Mouse (Mus musculus): Measurements from ENCODE around the gene Glis1.

Gene Glis1

GRCm38 (mm10) chr4:107515626-107516025 lies 81.2 kb downstream of the Glis1 start:
- DNase-seq (ENCODE audit: low spot score): no peak

- no peak for DNase-seq (ENCODE audit: low spot score)
Observed at GRCm38 (mm10) chr4:107518766-107519165, 84.4 kb downstream of the Glis1 start.

- no peak for DNase-seq (ENCODE audit: low spot score)
Observed at GRCm38 (mm10) chr4:107520071-107520470, 85.7 kb downstream of the Glis1 start.

- no peak for DNase-seq (ENCODE audit: low spot score)
Observed at GRCm38 (mm10) chr4:107520816-107521215, 86.4 kb downstream of the Glis1 start.

DNA sequence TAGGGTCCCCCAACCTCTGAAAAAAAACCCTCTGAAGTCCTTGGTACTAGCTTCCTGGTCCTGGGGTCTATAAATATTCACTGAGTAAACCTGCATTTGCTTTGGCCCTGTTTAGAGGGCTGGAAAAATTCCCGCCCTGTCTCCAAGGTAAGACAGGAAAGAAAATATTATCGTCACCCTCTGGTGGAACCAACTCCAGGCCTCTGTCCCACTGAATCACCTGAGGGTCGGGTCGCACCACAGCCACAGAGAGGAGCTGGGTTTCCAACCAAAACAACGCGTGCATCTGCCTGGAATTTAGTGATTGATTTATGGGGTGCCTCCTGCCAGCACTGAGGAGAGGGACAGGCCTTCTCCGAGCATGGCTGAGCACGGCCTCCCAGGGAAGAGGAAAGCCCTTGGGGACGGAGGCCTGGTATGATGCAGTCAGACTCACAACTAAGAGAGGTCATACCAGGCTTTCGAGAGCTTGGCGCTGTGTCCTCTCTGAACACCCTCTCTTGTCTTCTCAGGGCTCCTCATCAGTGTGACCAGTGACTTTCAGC lies 89.3 kb downstream of the Glis1 start:
- DNase-seq (ENCODE audit: low spot score): no peak

DNA sequence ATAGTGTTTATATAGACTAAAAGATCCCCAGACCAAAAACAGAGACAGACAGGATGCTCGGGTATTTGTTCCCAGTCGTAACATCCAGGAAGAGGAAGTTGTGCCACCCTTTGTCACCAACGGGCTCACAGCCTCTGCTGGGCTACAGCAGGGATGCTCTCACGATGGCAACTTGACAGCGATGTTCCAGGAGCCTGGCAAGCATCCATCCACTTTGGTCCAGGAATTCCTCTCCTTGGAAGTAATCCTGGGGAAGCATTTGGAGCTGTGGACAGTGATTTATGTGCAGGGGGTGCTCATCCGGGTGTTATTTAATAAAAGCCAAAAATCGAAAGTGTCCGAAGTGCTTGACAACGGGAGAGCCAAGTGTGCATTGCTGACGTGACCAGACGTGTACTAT lies 100.7 kb downstream of the Glis1 start:
- DNase-seq (ENCODE audit: low spot score): no peak

DNA sequence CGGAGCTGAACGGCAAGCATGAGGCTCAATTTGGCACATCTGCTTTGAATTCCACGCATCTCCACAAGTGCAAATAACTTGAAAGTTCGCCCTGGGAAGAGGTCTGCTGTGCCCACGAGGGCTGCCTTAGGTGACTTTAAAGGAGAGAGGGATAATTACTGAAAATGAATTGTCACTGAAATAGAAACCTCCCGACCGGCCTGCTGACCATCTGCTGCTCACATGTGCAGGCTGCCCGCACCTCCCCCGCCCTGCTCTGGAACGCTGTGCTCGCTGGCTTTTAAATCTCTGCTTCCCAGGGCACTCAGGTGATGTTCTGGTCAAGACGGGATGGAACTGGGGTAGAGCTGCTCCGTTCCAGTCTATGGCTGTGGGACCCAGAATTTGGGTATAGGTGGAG lies 103.7 kb downstream of the Glis1 start:
- DNase-seq (ENCODE audit: low spot score): no peak

DNA sequence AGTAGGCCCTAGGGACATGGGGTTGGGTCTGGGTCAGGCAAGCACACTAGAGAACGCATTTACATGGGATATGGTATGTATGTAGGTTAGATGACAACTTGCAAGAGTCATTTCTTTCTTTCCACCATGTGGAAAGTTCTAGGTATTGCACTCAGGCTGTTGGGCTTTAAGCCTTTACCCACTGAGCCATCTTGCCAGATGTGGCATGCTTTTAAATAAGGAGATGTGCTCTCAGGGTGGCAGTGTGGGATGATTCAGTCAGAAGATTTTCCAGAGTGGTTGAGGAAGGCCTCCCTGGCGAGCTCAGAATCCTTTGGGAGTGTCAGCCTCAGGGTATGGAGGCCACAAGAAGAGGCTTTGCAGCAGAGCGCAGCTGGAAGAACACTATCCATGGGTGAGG lies 104.2 kb downstream of the Glis1 start:
- no peak for DNase-seq (ENCODE audit: low spot score)

DNA sequence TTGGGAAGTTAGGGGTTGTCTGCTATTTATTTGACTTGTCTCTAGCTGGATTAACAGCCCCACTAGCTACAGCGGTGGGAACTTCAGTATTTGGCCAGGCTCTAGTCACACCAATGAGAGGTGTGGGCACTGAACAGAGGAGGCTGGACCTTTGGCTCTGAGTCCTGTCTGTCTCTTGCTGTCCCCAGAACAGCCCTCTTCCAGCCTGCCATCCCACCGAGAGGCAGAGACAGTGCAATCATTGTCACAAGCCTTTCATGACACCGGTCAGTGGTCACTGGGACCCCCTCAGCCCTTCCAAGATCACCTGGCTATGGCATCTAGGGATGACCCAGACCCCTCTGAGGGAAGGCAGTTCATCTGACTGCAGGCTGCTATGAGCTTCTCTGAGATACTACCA lies 104.6 kb downstream of the Glis1 start:
- no peak for DNase-seq (ENCODE audit: low spot score)

DNA sequence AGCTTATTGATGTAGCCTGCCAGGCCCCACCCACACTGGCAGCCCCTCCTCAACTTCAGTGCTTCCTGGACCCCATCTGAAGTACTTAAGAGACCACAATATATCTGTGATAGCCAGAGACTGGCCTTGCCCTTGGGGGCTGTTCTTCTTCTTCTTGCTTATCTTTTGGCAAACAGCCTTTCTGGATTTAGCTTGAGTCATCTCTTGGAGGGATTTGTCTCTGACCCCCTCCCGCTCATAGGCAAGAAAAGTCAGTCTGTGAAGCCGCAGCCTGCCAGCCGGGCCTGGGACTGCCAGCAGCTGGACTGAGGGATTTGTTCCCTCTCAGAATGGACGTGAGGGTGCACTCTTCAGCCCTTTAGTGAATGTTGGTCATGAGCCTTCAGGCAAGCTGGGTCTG lies 107.4 kb downstream of the Glis1 start:
- no peak for DNase-seq (ENCODE audit: low spot score)

- DNase-seq (ENCODE audit: low spot score): no peak
Observed at GRCm38 (mm10) chr4:107544843-107545242, 110.5 kb downstream of the Glis1 start.

DNA sequence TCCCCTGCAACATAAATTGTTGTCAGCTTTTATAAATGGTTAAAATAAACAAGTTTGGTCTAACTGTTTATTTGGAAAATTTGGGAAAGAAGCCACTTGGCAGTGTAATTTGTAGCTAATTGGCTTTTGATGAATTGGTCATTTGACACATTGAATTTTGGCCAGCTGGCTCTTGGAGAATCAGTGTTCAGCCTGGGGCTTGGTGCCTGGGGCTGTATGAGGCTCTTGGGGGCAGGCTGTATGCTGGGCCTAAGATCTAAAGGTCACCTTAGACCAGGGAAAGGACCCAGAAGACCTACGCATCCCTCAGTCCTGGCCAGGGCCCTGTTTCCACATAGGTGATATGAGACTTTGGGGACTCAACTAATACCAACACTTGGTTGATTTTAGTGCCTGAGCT lies 111.3 kb downstream of the Glis1 start:
- no peak for DNase-seq (ENCODE audit: low spot score)

GRCm38 (mm10) chr4:107546525-107546924 lies 112.1 kb downstream of the Glis1 start:
- DNase-seq (ENCODE audit: low spot score): no peak

DNA sequence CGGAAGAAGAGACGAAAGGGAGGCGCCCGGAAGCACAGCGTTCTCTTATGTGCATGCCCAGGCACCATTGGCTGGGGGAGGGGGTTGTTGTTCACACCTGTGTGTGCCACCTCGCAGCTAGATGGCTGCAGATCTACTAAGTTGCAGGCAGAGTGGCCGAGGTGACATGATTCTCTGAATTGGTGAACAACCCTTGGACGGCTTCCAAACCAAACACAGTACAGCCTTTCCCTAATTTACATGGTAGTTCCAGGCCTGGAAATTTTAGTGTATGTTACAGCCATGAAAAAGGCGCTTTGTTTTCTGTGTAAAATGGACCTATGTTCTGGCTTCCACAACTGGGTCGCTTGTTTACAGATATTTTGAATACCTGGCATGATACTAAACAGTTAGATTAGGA lies 115.7 kb downstream of the Glis1 start:
- no peak for DNase-seq (ENCODE audit: low spot score)

DNA sequence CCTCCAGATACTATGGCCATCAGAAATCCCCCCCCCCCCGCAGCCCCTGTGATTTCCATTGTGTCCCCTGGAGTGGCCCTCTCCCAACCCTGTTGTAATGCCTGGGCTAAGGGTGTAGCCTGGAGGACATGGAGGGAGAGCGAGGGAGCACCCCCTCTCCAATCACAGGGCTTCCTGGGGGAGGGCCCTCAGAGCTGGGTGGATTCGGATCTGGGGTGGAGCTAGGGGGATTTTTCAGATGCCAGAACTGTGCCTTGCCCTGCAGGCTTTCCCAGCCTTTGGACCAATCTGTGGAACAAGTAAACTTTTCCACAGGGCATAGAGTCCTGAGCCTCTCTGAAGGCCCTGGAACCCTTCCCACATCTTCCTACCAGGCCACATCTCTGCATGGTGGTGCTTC lies 116.2 kb downstream of the Glis1 start:
- DNase-seq (ENCODE audit: low spot score): no peak

DNA sequence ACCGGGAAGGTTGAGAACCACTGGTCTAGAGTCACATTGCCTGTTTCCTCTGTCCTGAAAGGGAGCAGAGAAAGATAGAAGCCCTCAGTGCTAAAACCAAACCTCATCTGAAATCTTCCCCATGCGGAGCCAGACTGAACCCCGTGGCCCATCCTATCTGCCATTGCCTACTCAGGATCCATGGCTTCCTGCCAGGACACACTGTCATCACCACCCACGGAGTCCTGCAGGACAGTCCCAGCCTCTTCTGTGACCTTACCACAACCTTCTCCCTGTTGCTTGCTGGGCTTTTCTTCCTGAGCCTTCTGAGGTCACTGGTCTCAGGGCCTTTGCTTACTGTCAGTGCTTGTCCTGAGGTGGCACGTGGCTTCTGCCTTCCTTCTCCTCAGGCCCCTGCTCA lies 118.3 kb downstream of the Glis1 start:
- DNase-seq (ENCODE audit: low spot score): no peak

GRCm38 (mm10) chr4:107553774-107554173 lies 119.4 kb downstream of the Glis1 start:
- DNase-seq (ENCODE audit: low spot score): no peak

DNA sequence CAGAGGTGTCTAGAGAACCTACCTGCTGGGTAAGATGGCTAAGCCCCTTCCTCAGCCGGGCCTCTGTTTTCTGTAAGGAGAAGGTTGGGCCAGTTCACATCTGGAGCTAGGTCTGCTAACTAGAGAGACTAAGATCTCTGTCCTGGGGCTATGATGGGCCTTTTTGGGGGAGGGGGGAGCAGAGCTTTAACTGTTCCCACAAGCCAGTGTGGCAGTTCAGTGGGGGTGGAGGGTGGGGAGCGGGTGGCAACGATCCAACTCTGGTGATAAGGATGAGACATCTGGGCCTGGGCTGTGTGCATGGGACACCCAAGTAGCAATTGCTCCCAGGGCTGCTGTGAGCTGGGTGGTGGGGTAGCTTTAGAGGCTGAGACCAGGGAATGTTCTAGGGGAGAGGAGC lies 124.4 kb downstream of the Glis1 start:
- no peak for DNase-seq (ENCODE audit: low spot score)

DNA sequence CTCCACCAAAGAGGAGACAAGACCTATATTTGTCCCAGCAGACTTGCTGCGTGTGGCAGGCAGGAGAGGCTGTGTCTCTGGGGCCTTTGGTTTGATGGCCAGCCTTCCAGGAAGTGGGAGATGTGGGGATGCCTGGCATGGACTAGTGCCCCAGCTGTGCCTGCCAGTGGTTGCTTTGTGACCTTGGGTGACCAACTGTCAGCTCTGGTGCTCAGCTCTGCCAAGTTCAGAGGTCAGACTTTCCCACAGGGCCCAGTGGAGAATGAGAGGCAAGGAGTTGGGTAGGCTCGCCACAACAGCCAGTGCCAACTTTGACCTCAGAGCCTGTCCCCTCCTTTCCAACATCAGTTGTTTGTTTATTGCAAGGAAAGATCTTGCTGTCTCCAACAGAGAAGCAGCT lies 126.7 kb downstream of the Glis1 start:
- DNase-seq (ENCODE audit: low spot score): no peak

DNA sequence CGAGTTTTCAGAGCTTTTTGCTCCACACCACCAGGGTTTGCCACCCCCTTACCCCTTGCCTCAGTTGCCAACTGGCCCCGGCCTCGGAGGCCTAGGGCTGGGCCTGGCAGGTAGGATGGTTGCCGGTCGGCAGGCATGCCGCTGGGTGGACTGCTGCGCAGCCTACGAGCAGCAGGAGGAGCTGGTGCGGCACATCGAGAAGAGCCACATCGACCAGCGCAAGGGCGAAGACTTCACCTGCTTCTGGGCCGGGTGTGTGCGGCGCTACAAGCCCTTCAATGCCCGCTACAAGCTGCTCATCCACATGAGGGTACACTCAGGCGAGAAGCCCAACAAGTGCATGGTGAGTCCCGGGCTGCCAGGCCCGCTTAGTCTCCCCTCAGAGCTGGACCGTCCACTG lies 133.8 kb downstream of the Glis1 start:
- no peak for DNase-seq (ENCODE audit: low spot score)

- DNase-seq (ENCODE audit: low spot score): no peak
Observed at GRCm38 (mm10) chr4:107568881-107569443, 134.6 kb downstream of the Glis1 start.

GRCm38 (mm10) chr4:107570329-107571014 lies 136.1 kb downstream of the Glis1 start:
- no peak for DNase-seq (ENCODE audit: low spot score)

DNA sequence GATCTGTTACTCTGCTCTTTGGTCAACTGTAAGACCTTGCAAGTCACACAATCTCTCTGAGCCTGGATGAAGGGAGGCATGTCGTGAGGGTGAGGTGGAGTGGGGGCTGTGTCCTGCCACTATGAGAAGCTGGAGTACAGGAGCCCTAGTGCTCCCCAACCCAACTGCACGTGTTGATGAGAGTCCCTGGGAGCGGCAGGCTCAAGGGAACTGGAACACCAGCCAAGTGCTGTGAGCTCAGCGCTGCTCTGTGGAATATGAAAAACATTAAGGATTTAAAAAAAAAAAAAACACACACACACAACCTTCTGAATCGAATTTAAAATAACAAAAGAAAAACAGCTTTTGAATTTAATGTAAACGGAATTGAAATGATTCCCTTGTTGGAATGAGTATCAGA lies 141.4 kb downstream of the Glis1 start:
- DNase-seq (ENCODE audit: low spot score): no peak

DNA sequence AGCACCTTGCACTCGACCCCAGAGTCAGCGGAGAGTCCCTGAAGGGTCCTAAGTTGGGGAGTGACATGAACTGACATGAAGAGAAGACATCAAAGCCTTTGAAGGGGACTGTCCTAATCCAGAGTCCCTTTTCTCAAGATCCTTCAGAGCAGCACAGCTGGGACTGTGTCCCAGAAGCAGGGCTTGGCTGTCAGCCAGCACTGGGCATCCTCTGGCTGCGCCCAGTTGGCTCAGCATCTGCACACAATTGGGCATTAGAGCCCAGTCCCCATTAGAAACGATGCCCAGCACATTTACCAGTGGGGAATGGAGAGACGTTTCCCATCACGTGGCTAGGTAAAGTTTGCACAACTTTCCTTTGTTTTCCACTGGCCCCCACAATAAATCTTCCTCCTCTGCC lies 142.4 kb downstream of the Glis1 start:
- DNase-seq (ENCODE audit: low spot score): no peak
